Mouse (Mus musculus) midbrain, embryonic 13.5 days (tissue): ENCODE measurements around the gene Foxd2. TPM values are rescaled to one million over a fixed set of nuclear protein-coding genes. Genes with fewer than 3 reads are reported as not detected.

Source experiments
- ATAC-seq: fragments of 200-750 bp; cut with Nextera tagmentation; 2 replicates; pipeline ENCODE4 v1.8.0; 2017; ENCODE audit warnings: mild to moderate bottlenecking, moderate TSS enrichment, moderate library complexity
- H3K27ac ChIP-seq: fragments of 300-500 bp; sonication (generic); 2 replicates; pipeline ENCODE4 v1.5.1; 2015; ENCODE audit warnings: inconsistent platforms, mild to moderate bottlenecking, moderate library complexity
- H3K27me3 ChIP-seq: fragments of 300-500 bp; sonication (generic); 2 replicates; pipeline ENCODE4 v1.6.1; 2015; ENCODE audit warnings: mild to moderate bottlenecking, inconsistent platforms
- H3K36me3 ChIP-seq: fragments of 300-500 bp; sonication (generic); 2 replicates; pipeline ENCODE4 v1.6.1; 2015; ENCODE audit warnings: mild to moderate bottlenecking, inconsistent platforms
- H3K4me1 ChIP-seq: fragments of 300-500 bp; sonication (generic); replicated peaks from 2 replicates; pipeline ENCODE4 v1.6.1; 2015; ENCODE audit warnings: inconsistent platforms
- H3K4me2 ChIP-seq: fragments of 300-500 bp; sonication (generic); replicated peaks from 2 replicates; pipeline ENCODE4 v1.6.1; 2015; ENCODE audit warnings: moderate library complexity, mild to moderate bottlenecking, inconsistent platforms
- H3K4me3 ChIP-seq: fragments of 300-500 bp; sonication (generic); replicated peaks from 2 replicates; pipeline ENCODE4 v1.5.1; 2015; ENCODE audit warnings: mild to moderate bottlenecking, inconsistent platforms
- H3K9ac ChIP-seq: fragments of 300-500 bp; sonication (generic); replicated peaks from 2 replicates; pipeline ENCODE4 v1.6.1; 2015; ENCODE audit warnings: mild to moderate bottlenecking, inconsistent platforms
- H3K9me3 ChIP-seq: fragments of 300-500 bp; sonication (generic); 2 replicates; pipeline ENCODE4 v1.6.1; 2016; ENCODE audit warnings: mild to moderate bottlenecking, inconsistent platforms
- WGBS: fragments of 180-500 bp; shearing (Covaris S2); methylation state at CpG from one replicate; pipeline ENCODE4 v1.1.7; 2015; 5-methylcytosine and 5-hydroxymethylcytosine counted together
- polyA plus RNA-seq: library from polyadenylated mRNA; unstranded; fragments of >200 nt; fragmentation: Nextera tagmentation; extraction: Ambion mirVana; gene quantifications from 2 replicates; pipeline ENCODE4 v1.2.1, GENCODE M21; 2015

Foxd2 gene
- polyA plus RNA-seq, 1 experiment from 2014 or later = 0.50 TPM

DNA sequence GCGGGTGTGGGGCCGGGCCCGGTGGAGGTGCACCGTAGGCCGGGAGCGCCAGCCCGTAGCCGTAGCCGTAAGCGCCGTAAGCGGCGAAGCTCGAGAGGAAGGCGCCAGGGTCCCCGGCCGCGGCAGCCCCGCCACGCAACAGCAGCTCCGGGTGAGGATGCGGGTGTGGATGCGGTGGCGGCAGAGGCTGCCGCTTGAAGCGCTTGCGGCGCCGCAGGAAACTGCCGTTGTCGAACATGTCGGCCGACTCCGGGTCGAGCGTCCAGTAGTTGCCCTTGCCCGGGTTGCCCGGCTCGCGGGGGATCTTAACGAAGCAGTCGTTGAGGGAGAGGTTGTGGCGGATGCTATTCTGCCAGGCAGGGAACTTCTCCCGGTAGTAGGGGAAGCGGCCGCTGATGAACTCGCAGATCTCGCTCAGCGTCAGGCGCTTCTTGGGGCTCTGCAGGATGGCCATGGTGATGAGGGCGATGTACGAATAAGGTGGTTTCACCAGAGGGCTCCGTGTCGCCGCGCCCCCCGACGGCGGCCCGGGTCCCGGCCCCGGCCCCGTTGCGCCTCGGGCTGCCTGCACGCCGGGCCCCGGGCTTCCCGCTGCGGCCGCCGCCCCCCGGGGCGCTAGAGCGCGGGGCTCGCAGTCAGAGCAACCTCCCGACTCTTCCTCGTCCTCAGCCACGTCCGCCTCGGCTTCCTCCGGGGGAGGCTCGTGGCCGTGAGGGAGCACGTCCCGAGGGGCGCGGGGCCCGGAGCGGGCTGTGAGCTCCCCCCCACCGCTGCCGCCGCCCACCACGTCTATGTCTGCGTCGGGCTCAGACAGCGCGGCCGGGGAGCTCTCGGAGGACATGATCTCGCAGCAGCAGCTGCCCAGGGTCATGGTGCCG, 483 bp downstream of the Foxd2 start:
- no peaks in the 10 kb centered on the region for H3K36me3 ChIP-seq
- peak overlapping the region; percentile 69 for H3K4me2 ChIP-seq
- no peaks in the 10 kb centered on the region for H3K9me3 ChIP-seq
- under 1% methylated on average over 100 of the region's 103 CpGs for WGBS
- 0 out of 2 replicates have a peak overlapping the region, but pooled peaks have one; percentile 4 for H3K27ac ChIP-seq
- peak overlapping the region; percentile 44 for H3K4me3 ChIP-seq
- peaks cover 25% of the 10 kb centered on the region for H3K4me1 ChIP-seq
- ATAC-seq = peak; percentile 72
- H3K9ac ChIP-seq = peak overlapping the region; percentile 59
- peaks cover 99% of the 10 kb centered on the region for H3K27me3 ChIP-seq

DNA sequence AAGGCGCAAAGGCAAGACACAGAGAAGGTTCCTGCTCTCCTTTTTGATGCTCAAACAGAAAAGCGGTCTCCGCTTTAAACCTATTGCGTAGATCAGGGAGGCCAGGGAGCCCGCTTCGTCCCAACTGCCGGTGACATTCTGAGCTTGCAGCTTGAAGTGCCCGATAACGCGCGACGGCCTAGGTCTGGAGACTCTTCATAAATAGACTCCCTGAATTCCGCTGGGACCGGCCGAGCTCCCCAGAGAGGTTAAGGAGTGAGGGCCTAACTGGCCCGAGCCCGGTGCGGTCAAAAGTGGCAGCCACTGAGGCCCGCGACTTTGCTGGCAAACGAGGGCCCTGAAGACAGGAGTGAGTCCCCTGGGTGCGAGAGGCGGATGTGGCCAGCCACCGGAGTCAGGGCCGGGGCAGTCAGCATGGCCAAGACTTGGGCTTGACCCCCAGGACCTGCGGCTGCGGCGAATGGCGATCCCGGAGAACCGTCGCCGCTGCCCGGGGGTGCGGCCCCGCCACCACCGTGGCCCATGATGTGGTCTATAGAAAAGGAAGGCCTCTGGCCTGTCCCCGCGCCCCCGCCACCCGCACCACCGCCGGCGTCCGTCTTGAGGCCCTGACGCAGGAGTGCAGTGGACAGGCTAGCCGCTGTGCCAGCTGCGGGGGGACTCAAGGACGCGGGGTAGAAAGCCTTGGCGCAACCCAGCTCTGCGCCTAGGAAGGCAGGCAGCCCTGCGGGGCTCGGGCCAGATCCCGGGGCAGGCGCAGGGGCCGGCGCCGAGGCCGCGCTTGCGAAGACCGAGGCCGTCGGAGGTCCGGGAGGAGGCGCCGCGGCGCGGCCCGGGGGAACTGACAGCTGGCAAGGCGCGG, 1.4 kb downstream of the Foxd2 start:
- WGBS = under 1% methylated on average over 74 of the region's 74 CpGs
- Histone ChIP-seq H3K9ac (no peak overlapping the region), H3K36me3 (no peaks in the 10 kb centered on the region), H3K4me1 (peaks cover 32% of the 10 kb centered on the region), H3K4me2 (peak overlapping the region; percentile 69), H3K4me3 (peak overlapping the region; percentile 44), H3K27ac (no peak overlapping the region), H3K27me3 (peaks cover 99% of the 10 kb centered on the region), H3K9me3 (no peaks in the 10 kb centered on the region)
- ATAC-seq = no peak

DNA sequence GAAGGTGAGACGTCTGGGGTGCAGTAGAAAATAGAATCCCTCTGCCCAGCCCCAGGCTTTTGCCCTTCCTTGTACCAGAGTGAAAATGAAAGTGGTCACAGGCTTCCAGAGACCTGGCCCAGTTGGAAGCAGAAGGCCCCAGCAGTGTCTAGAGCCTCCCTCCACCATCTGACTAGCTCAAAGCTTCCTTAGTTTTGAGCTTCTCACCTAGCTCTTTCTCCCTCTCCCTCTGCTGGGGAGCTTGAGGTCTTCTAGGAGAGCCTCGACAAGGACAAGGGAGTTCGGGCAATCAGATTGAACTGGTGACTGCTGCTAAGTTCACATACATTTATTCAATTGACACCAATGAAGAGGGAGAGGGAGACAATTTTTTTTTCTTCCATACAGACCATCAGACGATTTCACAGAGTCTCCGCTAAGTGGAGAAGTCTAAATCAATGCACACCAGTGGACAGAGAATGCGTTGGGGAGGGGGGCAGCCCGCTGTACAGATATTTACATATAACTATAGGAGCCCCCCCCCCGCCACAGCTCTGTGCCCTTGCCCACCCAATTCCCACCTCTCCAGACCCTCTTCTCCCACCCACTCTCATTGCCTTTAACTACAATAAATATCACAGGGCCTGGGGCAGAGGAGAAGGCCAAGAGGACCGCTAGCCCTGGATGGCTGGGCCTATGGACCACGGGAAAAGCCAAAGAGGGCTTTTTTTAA, 2.5 kb downstream of the Foxd2 start:
- H3K27me3 ChIP-seq = peaks cover 100% of the 10 kb centered on the region
- no peak overlapping the region for H3K9ac ChIP-seq
- WGBS = 8% methylated on average over 10 of the region's 10 CpGs
- no peaks in the 10 kb centered on the region for H3K36me3 ChIP-seq
- peak overlapping the region; percentile 44; the same call in 1 of the 2 replicates for H3K4me3 ChIP-seq
- no peak for ATAC-seq
- no peak overlapping the region for H3K4me2 ChIP-seq
- H3K27ac ChIP-seq = no peak overlapping the region
- no peaks in the 10 kb centered on the region for H3K9me3 ChIP-seq
- H3K4me1 ChIP-seq = peaks cover 38% of the 10 kb centered on the region

DNA sequence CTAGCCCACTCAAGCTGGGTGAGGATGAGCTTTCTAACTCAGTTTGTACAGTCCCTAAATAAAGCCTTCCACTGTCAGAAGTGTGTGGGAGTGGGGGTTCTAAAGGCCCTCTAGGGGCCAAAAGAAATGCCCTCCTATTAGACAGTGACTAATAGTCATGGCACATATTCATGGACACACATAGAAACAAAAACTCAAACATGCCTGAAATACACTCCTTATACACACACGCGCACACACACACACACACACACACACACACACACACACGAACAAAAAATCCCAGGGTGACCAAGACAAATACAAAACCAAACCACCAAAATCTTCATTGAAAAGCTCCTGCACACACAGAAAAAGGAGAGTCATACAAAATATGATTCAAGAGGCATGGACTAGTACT, 3.2 kb downstream of the Foxd2 start:
- Histone ChIP-seq H3K4me1 (peaks cover 39% of the 10 kb centered on the region), H3K9ac (no peak overlapping the region), H3K27ac (no peak overlapping the region), H3K27me3 (peaks cover 100% of the 10 kb centered on the region), H3K9me3 (no peaks in the 10 kb centered on the region), H3K36me3 (no peaks in the 10 kb centered on the region), H3K4me3 (no peak overlapping the region), H3K4me2 (no peak overlapping the region)
- 48% methylated on average over 3 of the region's 3 CpGs for WGBS
- no peak for ATAC-seq

DNA sequence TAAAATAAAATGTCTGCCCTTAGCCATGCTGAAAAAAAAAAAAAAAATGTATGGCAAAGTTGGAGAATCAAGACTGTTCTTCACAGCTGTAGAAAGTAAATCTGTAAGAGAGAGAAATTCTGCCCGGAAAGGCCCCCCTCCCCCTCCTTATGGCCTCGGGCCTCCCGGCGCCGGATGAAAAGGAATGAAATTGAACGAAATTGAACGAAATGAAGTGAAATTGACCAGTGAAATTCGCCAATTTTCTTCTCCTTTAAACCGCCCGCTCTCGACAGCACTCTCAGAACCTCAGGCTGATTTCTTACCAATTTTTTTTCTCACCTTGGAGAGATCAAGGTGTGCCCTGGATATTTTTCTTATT, 5.3 kb downstream of the Foxd2 start:
- H3K36me3 ChIP-seq = no peaks in the 10 kb centered on the region
- H3K4me2 ChIP-seq = no peak overlapping the region
- peaks cover 27% of the 10 kb centered on the region for H3K4me1 ChIP-seq
- H3K9me3 ChIP-seq = no peaks in the 10 kb centered on the region
- WGBS = under 1% methylated on average over 11 of the region's 11 CpGs
- H3K27ac ChIP-seq = no peak overlapping the region
- H3K9ac ChIP-seq = no peak overlapping the region
- H3K27me3 ChIP-seq = peaks cover 100% of the 10 kb centered on the region
- no peak overlapping the region for H3K4me3 ChIP-seq
- ATAC-seq = no peak

DNA sequence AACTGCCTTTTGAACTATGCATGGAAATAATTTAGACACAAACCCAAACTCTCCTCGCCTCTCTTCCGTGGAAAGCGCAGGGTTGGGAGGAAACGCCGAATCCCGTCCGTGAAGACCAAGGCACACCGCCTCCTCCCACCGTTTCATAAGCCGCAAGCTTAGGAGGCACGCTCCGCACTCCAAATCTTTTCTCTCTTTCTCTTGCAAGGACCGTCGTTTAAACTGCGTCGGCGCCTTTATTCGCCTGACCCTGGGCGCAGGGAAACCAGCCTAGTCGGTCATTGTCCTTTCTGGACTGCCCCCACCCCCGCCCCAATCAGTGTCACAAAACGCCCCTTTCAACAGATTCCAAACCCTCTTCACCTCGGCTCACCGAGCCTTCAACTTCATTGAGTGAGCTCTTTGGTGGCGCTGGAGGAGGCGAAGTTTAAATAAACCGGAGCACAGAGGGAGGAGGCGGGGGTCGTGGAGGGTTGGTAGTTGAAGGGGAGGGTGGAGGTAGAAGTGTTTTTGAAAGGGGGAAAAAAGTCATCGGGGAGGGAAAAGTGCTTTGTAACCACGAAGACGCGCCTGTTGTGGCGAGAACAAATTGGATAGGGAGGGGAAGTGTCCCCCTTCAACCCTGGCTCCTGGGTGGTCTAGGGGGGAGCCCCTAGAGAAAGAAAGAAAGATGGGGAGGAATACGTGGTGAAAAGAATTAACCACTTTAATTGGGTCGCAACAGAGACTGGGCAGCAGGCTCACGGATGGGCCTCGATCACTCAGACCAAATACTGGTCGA, 5.8 kb downstream of the Foxd2 start:
- 0 out of 2 replicates have a peak overlapping the region, but pooled peaks have one; percentile 33 for H3K4me2 ChIP-seq
- ATAC-seq = peak; percentile 10; the same call in 1 of the 2 replicates
- H3K4me1 ChIP-seq = peaks cover 21% of the 10 kb centered on the region
- H3K36me3 ChIP-seq = no peaks in the 10 kb centered on the region
- no peak overlapping the region for H3K9ac ChIP-seq
- H3K27ac ChIP-seq = no peak overlapping the region
- no peaks in the 10 kb centered on the region for H3K9me3 ChIP-seq
- under 1% methylated on average over 39 of the region's 39 CpGs for WGBS
- peaks cover 100% of the 10 kb centered on the region for H3K27me3 ChIP-seq
- peak overlapping the region; percentile 11; the same call in 1 of the 2 replicates for H3K4me3 ChIP-seq

DNA sequence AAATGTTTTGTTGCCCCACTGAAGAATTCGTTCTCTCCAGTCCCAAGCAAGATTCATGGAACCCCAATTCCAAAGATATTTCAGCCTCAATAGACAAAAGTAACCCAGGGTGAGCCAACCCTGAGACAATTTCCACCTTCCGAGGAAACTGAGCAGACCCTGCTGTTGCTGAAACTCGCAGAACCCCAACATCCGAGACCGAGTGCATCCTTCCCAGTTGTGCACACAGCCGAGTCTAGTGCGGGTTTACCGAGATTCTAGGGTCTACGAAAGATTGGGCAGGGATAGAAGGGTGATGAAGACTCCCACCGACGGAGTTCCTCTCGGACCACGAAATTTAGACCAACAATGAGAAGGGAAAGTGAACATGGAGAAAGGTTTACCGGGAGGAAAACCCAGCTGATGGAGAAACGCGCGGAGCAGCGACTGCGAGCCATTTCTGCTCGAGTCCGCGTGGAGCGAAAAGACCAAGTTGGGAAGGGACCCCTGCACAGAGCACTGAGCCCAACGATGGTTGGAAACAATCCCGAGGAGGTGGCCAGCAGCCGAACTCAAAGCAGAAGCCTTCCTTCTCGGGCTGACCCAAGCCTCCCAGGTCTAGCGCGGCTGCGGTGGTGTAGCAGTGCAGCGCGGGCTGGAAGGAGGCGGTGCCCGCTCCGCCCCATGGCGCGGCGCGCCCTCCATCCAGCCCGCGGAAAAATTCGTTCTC, 6.9 kb downstream of the Foxd2 start:
- H3K4me2 ChIP-seq = peak overlapping the region; percentile 33
- WGBS = under 1% methylated on average over 42 of the region's 42 CpGs
- ATAC-seq = peak; percentile 22; the same call in 1 of the 2 replicates

DNA sequence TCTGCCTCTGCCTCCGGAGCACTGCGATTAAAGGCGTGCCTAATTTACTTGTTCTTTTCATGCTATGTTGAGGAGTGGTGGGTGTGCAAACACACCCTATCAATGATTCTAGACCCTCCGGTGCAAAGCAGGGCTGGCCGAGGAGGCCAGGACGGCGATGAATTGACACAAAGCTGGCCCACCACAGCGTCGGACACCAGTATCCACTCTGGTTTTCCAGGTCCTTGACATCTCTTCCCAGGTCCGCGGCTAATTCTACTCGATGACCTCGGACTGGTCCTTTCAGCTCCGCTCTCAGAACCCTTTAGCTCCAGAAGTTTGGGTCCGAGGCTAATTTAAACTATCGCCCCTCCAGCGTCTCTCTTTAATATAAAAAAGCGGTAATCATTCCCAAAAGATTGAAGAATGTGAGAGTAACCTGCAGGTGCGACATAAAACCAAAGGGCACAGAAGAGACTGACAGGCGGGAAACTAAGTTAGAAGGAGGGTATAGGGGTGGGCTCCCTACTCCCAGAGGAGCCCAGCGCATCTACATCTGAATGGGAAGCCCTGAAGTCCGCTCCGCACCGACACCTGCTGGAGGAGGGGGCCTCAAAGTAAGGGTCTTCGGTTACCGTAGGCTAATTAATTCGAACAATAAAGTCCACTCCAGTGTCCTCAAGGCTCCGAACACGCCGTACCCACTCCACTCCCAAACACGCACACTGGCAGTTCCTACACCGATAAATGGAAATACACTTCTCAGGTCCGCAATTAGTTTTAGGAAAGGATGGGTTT, 7.6 kb downstream of the Foxd2 start:
- WGBS = under 1% methylated on average over 33 of the region's 33 CpGs
- no peak; the same call in 1 of the 2 replicates for ATAC-seq
- H3K27me3 ChIP-seq = peaks cover 100% of the 10 kb centered on the region
- peaks cover 14% of the 10 kb centered on the region for H3K4me1 ChIP-seq
- no peak overlapping the region for H3K9ac ChIP-seq
- H3K36me3 ChIP-seq = no peaks in the 10 kb centered on the region
- no peak overlapping the region; the same call in 1 of the 2 replicates for H3K4me3 ChIP-seq
- H3K4me2 ChIP-seq = no peak overlapping the region
- no peaks in the 10 kb centered on the region for H3K9me3 ChIP-seq
- no peak overlapping the region for H3K27ac ChIP-seq

More for the DNA sequence above, 6.9 kb downstream of the Foxd2 start:
- Histone ChIP-seq H3K27me3 (peaks cover 100% of the 10 kb centered on the region), H3K9me3 (no peaks in the 10 kb centered on the region), H3K9ac (no peak overlapping the region), H3K36me3 (no peaks in the 10 kb centered on the region), H3K4me1 (peaks cover 14% of the 10 kb centered on the region), H3K27ac (no peak overlapping the region), H3K4me3 (peak overlapping the region; percentile 21)

DNA sequence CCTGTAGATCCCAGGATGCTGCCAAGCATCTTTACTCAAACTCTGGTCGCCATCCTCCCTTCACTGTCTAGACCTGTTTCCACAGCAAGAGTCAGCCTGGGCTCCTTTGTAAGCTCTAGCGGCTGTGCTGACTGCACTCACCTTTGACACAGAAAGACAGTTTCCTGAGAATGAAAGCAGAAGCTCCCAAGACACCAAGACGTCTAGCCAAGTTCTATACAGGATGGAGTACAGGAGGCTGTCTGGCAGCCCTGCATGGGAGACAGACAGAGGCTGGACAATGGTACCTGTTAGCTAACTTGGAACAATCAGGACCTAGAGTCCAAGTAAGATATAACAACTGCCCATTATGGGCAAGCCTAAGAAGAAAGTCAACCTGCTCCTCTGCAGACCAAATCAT, 8.8 kb downstream of the Foxd2 start:
- no peak for ATAC-seq
- H3K4me1 ChIP-seq = peaks cover 14% of the 10 kb centered on the region
- 8% methylated on average over 3 of the region's 3 CpGs for WGBS
- no peaks in the 10 kb centered on the region for H3K9me3 ChIP-seq
- H3K9ac ChIP-seq = no peak overlapping the region
- no peaks in the 10 kb centered on the region for H3K36me3 ChIP-seq
- no peak overlapping the region for H3K27ac ChIP-seq
- H3K4me2 ChIP-seq = no peak overlapping the region
- peaks cover 93% of the 10 kb centered on the region for H3K27me3 ChIP-seq
- H3K4me3 ChIP-seq = no peak overlapping the region

DNA sequence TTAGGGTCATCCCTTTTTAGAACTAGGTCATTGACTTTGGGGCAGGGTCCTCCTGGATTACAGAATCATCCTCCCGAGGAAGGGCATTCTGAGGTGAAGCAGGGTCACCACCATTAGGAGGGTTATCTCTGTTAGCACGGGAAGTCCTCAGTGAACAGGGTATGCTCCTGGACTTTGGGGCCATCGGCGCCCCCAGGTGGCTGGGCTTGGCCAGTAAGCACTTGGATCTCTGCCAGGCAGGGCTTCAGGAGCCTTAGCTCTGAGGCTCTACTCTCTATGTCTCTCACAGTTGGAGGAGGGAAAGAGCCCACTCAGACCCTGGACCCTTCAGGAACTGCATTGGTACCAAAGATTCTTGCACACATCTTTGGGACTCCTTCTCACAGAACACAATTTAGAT, 10.8 kb downstream of the Foxd2 start:
- H3K27me3 ChIP-seq = peaks cover 73% of the 10 kb centered on the region
- 12% methylated on average over 4 of the region's 4 CpGs for WGBS
- H3K9me3 ChIP-seq = no peaks in the 10 kb centered on the region
- no peaks in the 10 kb centered on the region for H3K36me3 ChIP-seq
- peaks cover 12% of the 10 kb centered on the region for H3K4me1 ChIP-seq
- no peak for ATAC-seq
- H3K4me2 ChIP-seq = no peak overlapping the region
- no peak overlapping the region for H3K9ac ChIP-seq
- H3K27ac ChIP-seq = no peak overlapping the region
- no peak overlapping the region for H3K4me3 ChIP-seq
